Mouse (Mus musculus) Patski (cell line): ENCODE data around the gene Tmc2. TPM values are rescaled to one million over a fixed set of nuclear protein-coding genes. Genes with fewer than 3 reads are reported as not detected.

ENCODE experiments used
- ATAC-seq: fragments of 100-300 bp; one replicate; pipeline ENCODE4 v1.8.0; 2021
- CTCF ChIA-PET: fragments of 350-600 bp; sonication (Branson Sonifier 250); formaldehyde crosslinking; loops from one replicate; lab custom pipeline; 2022; ENCODE audit warnings: inconsistent platforms; lab: Charles Lee
- POLR2A ChIA-PET: fragments of 350-600 bp; sonication (Branson Sonifier 250); formaldehyde crosslinking; loops from one replicate; lab custom pipeline; 2022; ENCODE audit warnings: antibody characterized with exemption, inconsistent platforms; lab: Charles Lee
- DNase-seq: peaks from one replicate; pipeline ENCODE4 v3.0.0-alpha.2; 2011; ENCODE audit warnings: low read depth, low spot score
- H3K27me3 ChIP-seq: fragments of 371-371 bp; one replicate; pipeline ENCODE4 v1.5.1; 2021
- CTCF ChIP-seq: fragments of 100-300 bp; IDR thresholded peaks from one replicate; pipeline ENCODE4 v1.5.1; 2021
- in situ Hi-C: fragments of 300-500 bp; cut with MboI; formaldehyde crosslinking; loops from 3 replicates; pipeline ENCODE4 v1.11.1; 2018; ENCODE audit warnings: low pct_unique_long_range_greater_than_20kb, mixed read lengths
- polyA plus RNA-seq: library from polyadenylated mRNA; unstranded; gene quantifications from one replicate; pipeline ENCODE4 v1.2.3, GENCODE M21; 2021

Gene Tmc2
- polyA plus RNA-seq, 1 experiment from 2014 or later = not detected

DNA sequence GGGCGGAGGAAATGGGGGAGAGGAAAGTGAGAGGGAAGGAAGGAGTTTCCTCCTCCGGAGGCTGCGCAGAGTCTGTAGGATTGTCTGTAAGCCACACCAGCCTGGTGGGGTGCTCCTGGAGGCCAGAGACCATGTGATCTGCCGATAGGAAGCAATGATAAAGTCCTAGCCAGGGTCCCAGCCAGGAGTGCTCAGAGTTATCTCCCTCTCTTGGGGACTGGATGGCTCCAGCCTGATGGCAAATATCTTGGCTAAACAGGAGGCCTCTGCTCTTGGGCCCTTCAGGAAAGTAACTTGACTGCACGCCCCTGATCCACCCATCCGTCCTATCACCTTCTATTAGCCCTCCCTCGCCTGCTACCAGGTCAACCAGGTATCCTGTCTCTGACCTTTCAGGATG lies 53.2 kb downstream of the Tmc2 start:
- ChIA-PET CTCF (interaction anchor here (3.1 kb wide), 1 partner anchor 181 kb away, joined by 25 read pairs; no protein-coding TSS in a partner anchor), POLR2A (no interaction called here)
- peaks cover 30% of the 10 kb centered on the region for H3K27me3 ChIP-seq
- ATAC-seq (no peak), DNase-seq (no peak)
- in situ Hi-C loops = loop anchor here (5.0 kb wide), 1 partner anchor 176 kb away; no protein-coding TSS in a partner anchor
- no peak for TF ChIP-seq CTCF

DNA sequence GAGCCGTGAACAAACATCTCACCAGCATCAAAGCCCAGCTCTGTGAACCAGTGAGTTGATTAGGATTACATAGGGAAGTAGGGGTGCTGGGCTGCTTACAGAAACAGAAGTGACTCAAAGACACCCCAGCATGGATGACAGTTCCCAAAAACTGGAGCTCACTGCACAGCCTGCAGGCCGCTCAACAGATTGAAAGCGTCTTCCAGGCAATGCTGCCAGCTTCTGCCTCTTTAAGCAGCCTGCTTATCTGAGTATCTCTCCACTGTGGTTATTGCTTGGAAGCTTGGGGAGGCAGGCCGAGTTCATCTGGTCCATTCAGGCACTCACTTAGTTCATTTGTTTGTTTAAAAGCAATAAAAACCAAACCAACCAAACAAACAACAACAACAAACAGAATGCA lies 61.8 kb downstream of the Tmc2 start:
- no peak for TF ChIP-seq CTCF

DNA sequence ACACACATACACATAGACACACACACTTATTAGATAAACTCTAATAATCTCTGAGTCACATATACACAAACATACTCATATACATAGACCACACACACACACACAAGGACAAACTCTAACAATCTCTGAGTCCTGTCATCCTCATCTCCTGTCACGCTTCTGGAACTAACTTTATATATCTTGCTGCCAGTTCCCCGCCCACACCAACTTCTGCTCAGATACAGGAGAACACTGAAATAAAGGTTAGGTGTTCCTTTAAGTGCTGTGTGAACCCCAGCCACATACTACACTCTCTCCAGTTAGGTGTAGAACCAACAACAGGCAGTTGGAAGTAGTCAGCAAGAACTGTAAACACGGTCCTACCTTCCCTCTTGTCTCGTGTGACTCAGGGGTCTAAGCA lies 65.8 kb downstream of the Tmc2 start:
- in situ Hi-C loops = no loop called here
- ChIA-PET POLR2A (no interaction called here), CTCF (no interaction called here)
- ATAC-seq (no peak), DNase-seq (no peak)
- TF ChIP-seq CTCF = no peak
- H3K27me3 ChIP-seq = peaks cover 23% of the 10 kb centered on the region

More for the DNA sequence above, 61.8 kb downstream of the Tmc2 start:
- POLR2A ChIA-PET = interaction anchor here (0.6 kb wide), 1 partner anchor 16 kb away, joined by 3 read pairs; no protein-coding TSS in a partner anchor
- ATAC-seq = no peak
- no peak for DNase-seq
- H3K27me3 ChIP-seq = peaks cover 26% of the 10 kb centered on the region
- CTCF ChIA-PET = no interaction called here
- in situ Hi-C loops = no loop called here

DNA sequence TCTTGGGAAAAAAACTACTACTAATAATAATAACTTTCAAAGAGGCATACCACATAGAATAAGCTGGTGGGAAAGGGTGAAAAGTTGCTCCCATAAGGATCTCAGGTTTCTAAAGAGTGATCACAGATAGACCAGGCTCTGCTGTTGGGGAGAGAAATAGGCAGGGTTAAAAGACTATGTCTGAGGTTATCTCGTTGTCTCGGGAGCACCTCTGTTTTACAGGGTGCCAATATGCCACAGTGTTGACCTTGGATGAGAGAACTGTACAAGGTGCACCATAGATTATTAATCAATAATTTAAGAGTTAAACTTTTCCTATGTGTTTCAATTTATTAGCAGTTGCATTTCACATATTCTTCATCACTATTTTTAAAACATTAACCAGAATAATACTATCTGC lies 66.9 kb downstream of the Tmc2 start:
- CTCF ChIA-PET = no interaction called here
- no peak for DNase-seq
- POLR2A ChIA-PET = no interaction called here
- H3K27me3 ChIP-seq = peaks cover 20% of the 10 kb centered on the region
- no peak for ATAC-seq
- in situ Hi-C loops = no loop called here
- TF ChIP-seq CTCF = no peak

DNA sequence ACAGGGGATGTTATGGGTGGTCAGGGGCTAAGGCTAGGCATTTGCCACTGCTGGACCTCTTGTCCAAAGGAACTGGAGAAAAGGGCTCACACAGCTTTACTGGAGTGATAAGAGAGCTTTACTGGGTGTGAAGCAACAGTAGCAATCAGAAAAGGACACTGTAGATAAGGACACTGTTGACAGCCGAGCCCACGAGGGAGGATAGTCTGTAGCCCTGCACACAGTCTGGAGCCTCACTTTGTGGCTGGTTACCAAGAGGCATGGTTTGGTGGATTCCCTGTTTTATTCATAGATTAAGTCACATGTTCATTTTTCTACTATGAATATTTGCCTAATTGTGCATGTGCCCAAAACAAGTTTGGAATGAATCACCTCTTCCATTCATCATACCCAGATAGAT lies 67.4 kb downstream of the Tmc2 start:
- in situ Hi-C loops = no loop called here
- DNase-seq (no peak), ATAC-seq (no peak)
- peaks cover 15% of the 10 kb centered on the region for H3K27me3 ChIP-seq
- CTCF ChIA-PET = no interaction called here
- POLR2A ChIA-PET = no interaction called here
- TF ChIP-seq CTCF = no peak

DNA sequence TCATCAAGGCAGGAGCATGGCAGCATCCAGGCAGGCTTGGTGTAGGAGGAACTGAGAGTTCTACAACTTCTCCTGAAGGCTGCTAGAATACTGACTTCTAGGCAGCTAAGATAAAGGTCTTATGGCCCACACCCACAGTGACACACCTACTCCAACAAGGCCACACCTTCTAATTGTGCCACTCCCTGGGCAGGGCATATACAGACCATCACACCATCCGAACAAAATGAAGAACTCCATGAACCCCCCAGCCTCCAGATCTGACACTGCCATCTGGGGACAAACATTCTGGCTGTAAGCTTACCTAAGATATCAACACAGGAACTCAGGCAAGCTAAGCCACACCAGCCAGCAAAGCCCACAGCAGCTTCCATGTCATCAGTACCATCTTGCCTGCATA lies 70.5 kb downstream of the Tmc2 start:
- ChIA-PET CTCF (interaction anchor here (1.0 kb wide), 1 partner anchor 19 kb away, joined by 3 read pairs; no protein-coding TSS in a partner anchor), POLR2A (no interaction called here)
- in situ Hi-C loops = no loop called here
- no peak for TF ChIP-seq CTCF
- ATAC-seq = no peak
- H3K27me3 ChIP-seq = no peaks in the 10 kb centered on the region
- DNase-seq = no peak

DNA sequence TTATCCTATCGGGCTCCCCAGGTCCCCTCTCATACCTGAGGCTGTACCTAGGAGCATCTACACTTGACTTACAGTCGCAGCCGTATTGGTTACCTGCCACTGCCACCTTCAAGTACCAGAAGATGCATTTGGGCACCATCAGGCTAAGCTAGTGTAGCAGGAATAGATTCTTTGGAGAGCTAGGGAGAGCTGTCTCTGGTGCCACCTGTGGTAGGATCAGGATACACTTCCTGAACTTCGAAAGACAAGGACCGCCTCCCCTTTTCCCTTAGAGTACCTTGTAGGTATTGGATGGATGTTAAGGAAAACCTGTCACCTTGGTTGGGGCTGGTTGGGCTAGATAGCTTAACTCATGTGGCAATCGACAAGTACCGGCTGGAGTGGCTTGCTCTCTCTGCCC lies 73.1 kb downstream of the Tmc2 start:
- ATAC-seq (no peak), DNase-seq (no peak)
- POLR2A ChIA-PET = no interaction called here
- H3K27me3 ChIP-seq = no peaks in the 10 kb centered on the region
- no peak for TF ChIP-seq CTCF
- CTCF ChIA-PET = no interaction called here
- in situ Hi-C loops = no loop called here

DNA sequence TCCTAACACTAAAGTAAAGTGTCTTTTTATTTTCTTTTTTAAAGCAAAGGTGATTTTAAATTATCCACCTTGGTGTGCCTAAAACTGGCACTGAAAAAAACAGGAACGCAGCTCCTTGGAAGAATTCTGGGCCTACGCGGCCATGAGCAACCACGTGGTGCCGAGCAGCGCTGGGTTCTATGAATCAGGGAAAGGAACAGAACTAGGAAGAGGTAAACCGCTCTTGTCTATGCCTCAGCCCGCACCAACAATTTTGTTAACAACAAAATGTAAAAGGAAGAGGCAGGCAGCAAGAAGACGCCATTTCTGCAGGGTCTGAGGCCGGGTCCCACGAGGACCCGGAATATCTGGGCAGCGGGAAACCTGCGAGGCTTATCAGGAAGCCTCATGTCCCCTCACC lies 78.7 kb downstream of the Tmc2 start:
- no peaks in the 10 kb centered on the region for H3K27me3 ChIP-seq
- ATAC-seq (no peak), DNase-seq (no peak)
- ChIA-PET POLR2A (no interaction called here), CTCF (no interaction called here)
- TF ChIP-seq CTCF = no peak
- in situ Hi-C loops = no loop called here

DNA sequence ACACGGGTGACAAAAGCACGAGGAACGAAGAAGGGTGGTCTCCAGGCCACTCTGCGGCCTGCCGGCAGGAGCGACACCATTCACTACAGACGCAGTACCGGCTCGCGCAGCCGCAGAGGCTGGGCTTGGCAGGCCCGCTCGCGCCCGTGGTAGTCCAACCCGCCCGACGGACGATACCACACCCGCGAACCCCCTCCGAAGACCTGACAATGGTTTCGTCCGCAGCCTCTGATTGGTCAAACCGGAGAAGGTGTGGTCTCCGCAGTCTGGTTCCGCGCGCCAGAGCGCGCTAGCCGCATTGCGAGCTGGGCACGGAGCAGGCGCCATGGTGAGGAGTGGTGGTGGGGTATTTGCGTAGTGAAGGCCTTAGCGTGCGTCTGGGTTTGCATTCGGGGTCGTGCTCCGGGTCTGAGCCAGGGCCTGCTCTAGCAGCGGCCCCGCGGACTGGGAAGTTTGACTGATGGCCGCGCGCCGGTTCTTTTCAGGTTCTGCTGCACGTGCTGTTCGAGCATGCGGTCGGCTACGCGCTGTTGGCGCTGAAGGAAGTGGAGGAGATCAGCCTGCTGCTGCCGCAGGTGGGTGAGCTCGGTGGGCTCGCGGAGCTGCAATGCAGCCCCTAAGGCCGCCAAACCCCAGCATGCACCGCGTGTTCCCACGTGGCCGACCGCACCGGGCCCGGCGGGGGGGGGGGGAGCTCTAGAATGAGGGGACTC lies 79.3 kb downstream of the Tmc2 start, which contains the start of gene Nop56:
Nop56 (plus strand) TSS at position 282 of the 713 bp plus-strand sequence.
- POLR2A ChIA-PET = interaction anchor here (0.6 to 1.4 kb wide), 4 partner anchors 10 to 201 kb away, joined by 3 to 11 read pairs (median 6); partner anchors contain the start of gene Idh3b
- no peak for TF ChIP-seq CTCF
- in situ Hi-C loops = no loop called here
- ATAC-seq (peak; percentile 96), DNase-seq (peak; percentile 83)
- no peaks in the 10 kb centered on the region for H3K27me3 ChIP-seq
- CTCF ChIA-PET = no interaction called here

DNA sequence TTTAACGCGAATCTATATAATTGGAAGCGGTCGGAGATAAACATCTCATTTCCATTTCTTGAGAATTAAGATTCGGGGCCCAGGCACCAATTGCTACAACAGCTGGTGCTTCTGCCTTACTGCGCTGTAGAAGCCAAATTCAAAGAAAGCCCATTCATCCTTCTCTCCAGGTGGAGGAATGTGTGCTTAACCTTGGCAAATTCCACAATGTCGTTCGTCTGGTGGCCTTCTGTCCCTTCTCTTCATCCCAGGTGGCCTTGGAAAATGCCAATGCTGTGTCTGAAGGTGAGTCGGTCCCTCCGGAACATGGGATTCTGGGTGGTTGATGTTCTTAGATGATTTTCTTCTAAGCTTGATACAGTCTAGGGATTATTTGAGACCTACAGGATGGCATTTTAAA lies 79.9 kb downstream of the Tmc2 start:
- no peak for TF ChIP-seq CTCF
- ChIA-PET POLR2A (interaction anchor here (0.6 to 1.4 kb wide), 4 partner anchors 10 to 201 kb away, joined by 3 to 11 read pairs (median 6); partner anchors contain the start of gene Idh3b), CTCF (no interaction called here)
- in situ Hi-C loops = no loop called here
- no peak for DNase-seq
- no peak for ATAC-seq
- H3K27me3 ChIP-seq = no peaks in the 10 kb centered on the region

DNA sequence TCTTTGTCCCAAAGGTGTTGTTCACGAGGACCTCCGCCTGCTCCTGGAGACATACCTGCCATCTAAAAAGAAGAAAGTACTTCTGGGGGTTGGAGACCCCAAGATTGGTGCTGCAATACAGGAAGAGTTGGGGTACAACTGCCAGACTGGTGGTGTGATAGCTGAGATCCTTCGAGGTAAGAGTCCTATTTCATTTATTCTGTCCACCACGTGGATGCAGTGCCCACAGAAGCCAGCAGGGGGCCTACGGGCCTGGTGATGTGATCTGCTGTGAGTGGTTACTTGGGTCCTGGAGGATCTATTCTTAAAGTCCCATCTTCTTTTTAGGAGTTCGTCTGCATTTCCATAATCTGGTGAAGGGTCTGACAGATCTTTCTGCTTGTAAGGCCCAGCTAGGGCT lies 80.7 kb downstream of the Tmc2 start:
- no peak for DNase-seq
- in situ Hi-C loops = no loop called here
- TF ChIP-seq CTCF = peak; percentile 83
- ChIA-PET CTCF (interaction anchor here (1.1 to 1.3 kb wide), 3 partner anchors 13 to 100 kb away, joined by 3 read pairs; no protein-coding TSS in a partner anchor), POLR2A (interaction anchor here (1.1 to 1.4 kb wide), 3 partner anchors 9 to 73 kb away, joined by 3 to 7 read pairs (median 4); partner anchors contain the start of gene Idh3b)
- no peak for ATAC-seq
- no peaks in the 10 kb centered on the region for H3K27me3 ChIP-seq
